Mouse (Mus musculus): ENCODE results near the gene Skil. TPM values are rescaled to one million over a fixed set of nuclear protein-coding genes. Genes with fewer than 3 reads are reported as not detected.

The Skil gene
- total RNA-seq, 2 experiments from 2014 or later = 36.1 to 38.7 TPM

- peak; percentile 25 to 48 for DNase-seq
Observed at GRCm38 (mm10) chr3:31083507-31084245, 11.2 kb upstream of the Skil start.

GRCm38 (mm10) chr3:31085000-31085399, 9.9 kb upstream of the Skil start:
- no peak for DNase-seq

DNA sequence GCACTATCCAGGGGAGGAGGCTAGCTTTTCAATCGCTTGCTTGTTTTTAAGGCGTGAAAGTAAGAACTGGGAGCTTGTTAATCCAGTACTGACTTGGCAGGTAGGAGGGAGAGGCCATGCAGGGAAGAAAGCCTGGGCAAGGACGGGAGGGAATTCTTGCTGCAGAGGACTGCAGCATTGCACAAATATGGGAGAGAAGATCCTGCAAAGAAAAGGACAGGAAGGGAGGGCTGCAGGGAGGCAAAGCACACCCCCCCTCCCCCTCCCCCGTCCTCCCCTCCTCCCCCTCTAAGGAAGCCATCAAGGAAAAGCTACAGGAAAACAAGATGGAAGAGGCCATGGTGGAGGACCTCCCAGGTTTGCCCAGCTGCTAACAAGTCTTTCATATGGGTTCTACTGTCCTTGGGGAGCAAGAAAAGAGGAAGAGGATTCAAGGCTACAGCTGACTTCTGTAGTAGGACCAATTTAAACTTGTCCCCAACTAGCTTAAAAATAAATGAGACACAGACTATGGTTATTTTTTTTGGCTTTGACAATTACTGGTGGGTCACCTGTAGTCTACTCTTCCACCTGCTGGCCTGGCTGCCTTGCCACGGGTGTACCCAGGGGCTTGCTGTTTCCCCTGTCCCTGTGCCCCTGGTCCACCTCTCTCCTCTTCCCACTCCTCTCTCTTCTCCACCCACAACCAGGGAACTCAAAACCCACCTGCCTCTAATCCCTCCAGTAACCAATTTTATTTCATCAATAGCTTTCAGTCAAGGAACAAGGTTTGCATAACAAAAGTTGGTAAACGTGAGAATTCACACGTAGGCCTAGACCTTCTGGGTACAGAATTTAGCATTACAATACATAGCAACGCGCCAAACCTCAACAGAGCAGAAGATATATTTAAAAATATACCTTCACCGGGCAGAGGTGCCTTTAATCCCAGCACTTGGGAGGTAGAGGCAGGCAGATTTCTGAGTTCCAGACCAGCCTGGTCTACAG, 5.8 kb upstream of the Skil start:
- DNase-seq = no peak

DNA sequence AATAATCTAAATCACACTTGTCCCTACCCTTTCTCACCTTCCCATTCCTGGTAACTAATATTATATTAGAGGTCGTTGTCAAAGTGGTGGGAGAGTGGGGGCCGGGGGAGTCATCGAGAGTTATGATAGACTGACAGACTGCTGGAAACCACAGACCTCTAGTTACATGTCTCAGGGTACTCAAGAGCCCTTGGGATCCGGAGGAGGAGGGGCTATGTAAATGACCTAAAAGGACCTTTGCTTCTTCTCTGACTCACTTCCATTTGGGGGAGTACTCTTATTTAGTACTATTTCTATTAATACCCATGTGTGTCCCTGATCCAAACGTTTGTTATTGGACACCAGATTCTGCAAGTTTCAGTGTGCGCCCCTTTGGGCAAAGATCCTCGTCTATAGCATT, 4.9 kb upstream of the Skil start:
- no peak for DNase-seq

GRCm38 (mm10) chr3:31093196-31093595, 1.7 kb upstream of the Skil start:
- no peak for DNase-seq

- peak; percentile 77 to 87 for DNase-seq
Observed at GRCm38 (mm10) chr3:31093627-31094351, 1.1 kb upstream of the Skil start.

DNA sequence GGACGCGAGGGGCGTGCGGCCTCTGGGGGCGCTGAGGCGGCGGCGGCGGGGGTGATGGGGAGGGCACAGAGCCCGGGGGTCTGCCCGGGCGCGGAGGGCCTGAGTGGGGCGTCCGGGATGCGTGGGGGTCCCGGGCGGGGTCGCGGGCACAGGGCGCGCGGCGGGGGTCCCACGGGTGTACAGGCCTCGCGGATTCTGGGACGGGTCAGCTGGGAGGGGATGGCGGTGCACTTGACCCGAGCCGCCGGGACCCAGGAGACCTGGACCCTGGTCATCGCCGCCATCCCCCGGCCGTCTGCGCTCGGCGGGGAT, 277 bp downstream of the Skil start:
- DNase-seq = no peak

DNA sequence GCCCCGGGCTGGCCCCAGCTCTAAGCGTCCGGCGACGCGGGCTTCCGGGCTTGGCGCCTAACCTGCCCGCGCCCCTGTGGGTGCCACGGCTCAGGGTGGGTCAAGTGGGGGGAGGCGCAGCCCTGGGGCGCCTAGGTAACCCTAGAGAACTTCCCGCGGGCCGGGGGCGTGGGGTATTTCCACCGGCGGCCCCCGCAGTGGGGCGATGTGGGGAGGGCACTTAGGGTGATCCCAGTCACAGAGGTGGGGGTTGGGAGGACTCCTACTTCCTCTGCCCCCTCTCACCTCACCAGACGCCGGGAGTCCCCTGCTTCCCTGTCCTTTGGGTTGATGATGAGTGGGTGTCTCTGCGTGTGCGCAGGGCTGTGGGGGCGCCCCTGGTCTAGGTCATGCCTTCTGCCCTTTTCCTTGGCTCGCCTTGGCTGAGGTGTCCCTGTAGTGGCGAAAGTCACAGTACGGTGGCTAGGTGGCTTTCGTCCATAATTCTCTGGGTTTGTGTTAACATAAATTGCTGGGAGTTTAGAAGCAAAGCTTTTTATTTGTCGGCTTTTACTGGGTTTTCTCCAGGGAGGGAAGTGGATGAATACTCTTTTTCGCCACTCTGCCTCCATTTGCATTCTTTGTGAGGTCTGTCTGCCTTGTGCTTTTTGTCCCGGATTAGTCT, 765 bp downstream of the Skil start:
- peak; percentile 66 to 70 for DNase-seq

GRCm38 (mm10) chr3:31096155-31097101, 1.6 kb downstream of the Skil start:
- DNase-seq = no peak

DNA sequence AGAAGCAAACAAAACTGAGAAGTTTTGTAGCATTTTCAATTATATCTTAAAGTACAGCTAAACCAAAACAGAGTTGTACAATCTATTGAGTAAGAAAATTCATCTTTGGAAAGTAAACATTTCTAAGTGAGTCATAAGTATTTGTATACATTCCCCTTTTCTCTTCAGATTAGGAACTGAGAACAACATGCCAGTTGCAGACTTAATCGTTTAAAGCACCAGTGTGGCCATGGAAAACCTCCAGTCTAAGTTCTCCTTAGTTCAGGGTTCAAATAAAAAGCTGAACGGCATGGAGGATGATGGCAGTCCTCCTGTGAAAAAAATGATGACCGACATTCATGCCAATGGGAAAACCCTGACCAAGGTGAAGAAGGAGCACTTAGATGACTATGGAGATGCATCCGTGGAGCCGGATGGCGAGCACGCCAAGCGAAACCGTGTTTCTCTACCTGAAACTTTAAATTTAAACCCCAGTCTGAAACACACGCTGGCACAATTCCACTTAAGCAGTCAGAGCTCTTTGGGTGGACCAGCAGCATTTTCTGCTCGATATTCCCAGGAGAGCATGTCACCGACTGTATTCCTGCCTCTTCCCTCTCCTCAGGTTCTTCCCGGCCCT, 2.4 kb downstream of the Skil start:
- DNase-seq = no peak

GRCm38 (mm10) chr3:31097976-31098375, 3.1 kb downstream of the Skil start:
- peak; percentile 39 to 48 for DNase-seq

DNA sequence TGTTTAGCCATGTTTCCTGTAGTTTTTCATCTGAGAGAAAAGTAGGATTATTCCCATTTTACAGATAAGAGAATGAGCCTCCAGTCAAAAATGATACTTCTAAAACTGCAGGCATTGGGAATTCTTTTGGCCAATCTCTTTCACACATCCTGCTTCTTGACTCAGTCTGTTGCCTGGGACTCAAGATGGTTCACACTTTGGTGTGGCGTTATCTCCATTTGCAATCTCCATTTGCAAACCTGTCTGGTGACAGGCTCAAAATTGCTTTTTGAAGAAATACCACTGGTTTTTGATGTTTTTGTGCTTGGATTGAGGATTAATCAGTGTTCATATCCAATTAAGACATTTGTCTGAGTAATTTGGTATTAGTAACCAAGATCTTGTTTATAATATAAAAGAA, 3.7 kb downstream of the Skil start:
- DNase-seq = no peak

DNA sequence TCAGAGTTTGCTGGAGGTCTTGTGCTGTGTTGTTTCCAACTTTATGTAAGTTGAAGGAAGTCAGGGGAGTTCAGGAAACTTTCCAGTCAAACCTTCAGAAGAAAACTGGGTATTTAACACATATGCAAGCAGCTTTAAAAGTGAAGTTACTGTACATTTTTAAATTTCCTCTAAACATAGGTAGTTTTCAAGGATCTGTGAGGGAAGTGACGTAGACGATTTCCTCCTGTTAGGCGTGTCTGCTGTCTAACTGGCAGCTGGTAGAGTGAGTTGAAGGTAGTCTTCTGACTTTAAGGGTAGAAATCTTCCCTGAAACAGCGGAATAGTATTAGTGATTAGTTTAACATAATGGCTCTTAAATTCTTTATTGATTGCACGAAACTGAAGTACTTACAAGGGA, 5.2 kb downstream of the Skil start:
- no peak for DNase-seq

GRCm38 (mm10) chr3:31100802-31101201, 5.9 kb downstream of the Skil start:
- no peak for DNase-seq

DNA sequence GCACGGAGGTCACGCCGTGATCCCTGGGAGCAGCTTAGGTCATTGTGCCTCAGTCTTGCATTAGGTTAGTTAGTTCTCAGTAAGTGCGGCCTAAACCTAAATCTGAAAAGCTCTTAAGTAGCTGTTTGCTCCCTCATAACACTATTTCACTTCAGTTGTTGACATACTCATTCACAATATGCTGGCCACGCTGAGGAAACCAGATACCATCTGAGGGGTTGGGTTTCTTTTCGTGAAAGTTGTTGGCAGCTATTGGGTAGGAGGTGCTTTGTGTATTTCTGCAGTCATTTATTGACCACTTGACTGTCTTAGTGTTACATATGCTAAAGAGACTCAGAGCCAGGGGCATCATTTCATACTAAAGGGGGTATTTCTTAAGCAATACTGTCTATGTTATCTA, 10.1 kb downstream of the Skil start:
- no peak for DNase-seq

DNA sequence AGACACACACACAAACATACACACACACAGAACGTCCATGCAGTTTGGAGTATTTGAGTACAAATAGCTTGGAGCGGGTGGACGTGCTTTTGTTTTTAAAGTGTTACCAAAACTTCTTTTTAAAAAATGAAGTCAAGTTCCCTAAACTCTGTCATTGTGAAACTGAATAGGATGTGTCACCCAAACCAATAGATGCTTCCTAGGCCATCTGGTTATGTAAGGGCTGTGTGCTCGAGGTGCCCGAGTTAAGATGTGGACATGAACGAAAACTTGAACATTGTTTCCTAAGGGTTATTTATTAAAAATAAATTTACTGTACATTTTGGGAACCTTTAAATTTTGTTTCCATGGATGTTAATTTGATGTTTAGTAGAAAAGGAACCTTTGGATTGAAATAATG, 11.7 kb downstream of the Skil start:
- no peak for DNase-seq

- DNase-seq = no peak
Observed at GRCm38 (mm10) chr3:31107674-31108073, 12.8 kb downstream of the Skil start.

- no peak for DNase-seq
Observed at GRCm38 (mm10) chr3:31109108-31109507, 14.2 kb downstream of the Skil start.

DNA sequence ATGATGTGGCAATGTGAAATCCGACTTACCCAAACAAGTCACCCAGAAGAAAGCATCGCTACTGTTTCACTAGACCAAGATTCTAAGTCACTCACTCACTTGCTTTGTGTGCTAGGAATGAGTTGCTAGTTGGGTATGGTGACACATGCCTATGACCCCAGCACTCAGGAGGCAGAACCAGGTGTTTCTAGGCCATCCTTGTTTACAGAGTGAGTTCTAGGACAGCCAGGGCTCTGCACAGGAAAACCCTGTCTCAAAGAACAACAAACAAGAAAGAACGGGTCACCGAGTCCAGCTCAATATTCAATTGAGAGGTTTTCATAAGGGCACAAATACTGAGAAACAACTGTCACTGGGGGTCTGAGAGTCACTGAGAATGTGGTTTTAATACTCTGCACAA, 28.2 kb downstream of the Skil start:
- DNase-seq = no peak

DNA sequence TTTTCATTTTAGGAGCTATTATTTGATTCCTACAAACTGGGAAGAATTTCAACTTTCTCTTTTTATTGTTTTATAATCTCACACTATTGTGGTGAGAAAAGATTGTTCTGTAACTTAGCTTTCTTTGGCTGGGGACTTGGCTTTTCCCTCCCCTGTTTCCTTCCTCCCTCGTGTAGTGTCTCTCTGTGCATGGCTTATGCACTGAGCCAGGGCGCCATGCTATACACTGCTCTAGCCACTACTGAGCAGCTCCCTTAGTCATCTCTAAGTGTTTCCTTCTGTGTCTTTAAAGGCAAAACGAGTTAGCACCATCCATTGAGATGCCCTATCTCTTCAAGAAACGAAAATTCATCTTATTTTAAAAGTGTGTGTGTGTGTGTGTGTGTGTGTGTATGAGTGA, 31.4 kb downstream of the Skil start:
- no peak for DNase-seq

GRCm38 (mm10) chr3:31126848-31127247, 32.0 kb downstream of the Skil start:
- DNase-seq = peak; percentile 52
